Mouse (Mus musculus) heart, embryonic 14.5 days (tissue): ENCODE data around the gene Dynlt1b. TPM values are rescaled to one million over a fixed set of nuclear protein-coding genes. Genes with fewer than 3 reads are reported as not detected.
"Not testable (repeated sequence)": the region's sequence is repeated elsewhere in the genome, so short reads cannot be mapped to it uniquely, and the experiment has no call there.

Source experiments
- ATAC-seq: fragments of 200-750 bp; cut with Nextera tagmentation; 2 replicates; pipeline ENCODE4 v1.8.0; 2017; ENCODE audit warnings: low read depth, moderate TSS enrichment; ENCODE audit not compliant: insufficient number of reproducible peaks, insufficient read depth, low FRiP score
- H3K27ac ChIP-seq, 2 experiments: fragments of 200-500 bp in 1 of 2; fragments of 300-500 bp in 1 of 2; sonication (generic) in 1 of 2; replicated peaks in 1 of 2; 2 replicates each; pipeline ENCODE4 v1.5.1; 2012 to 2014; ENCODE audit warnings: low read depth in 2 of 2, low read length in 2 of 2, control low read depth in 1 of 2, mild to moderate bottlenecking in 1 of 2, mixed read lengths in 1 of 2; ENCODE audit not compliant: control insufficient read depth in 1 of 2, insufficient read depth in 1 of 2
- H3K27me3 ChIP-seq: fragments of 300-500 bp; sonication (generic); 2 replicates; pipeline ENCODE4 v1.6.1; 2014; ENCODE audit warnings: mild to moderate bottlenecking, low read length, control low read depth; ENCODE audit not compliant: control insufficient read depth, insufficient read depth
- H3K36me3 ChIP-seq: fragments of 300-500 bp; sonication (generic); 2 replicates; pipeline ENCODE4 v1.6.1; 2014; ENCODE audit warnings: mild to moderate bottlenecking, control low read depth, low read length, mixed read lengths; ENCODE audit not compliant: control insufficient read depth, insufficient read depth
- H3K4me1 ChIP-seq, 2 experiments: fragments of 200-500 bp in 1 of 2; fragments of 300-500 bp in 1 of 2; sonication (generic) in 1 of 2; 2 replicates each; pipeline ENCODE4 v1.6.1; 2012 to 2014; ENCODE audit warnings: low read length in 2 of 2, control low read depth in 1 of 2, mixed read lengths in 1 of 2; ENCODE audit not compliant: control insufficient read depth in 2 of 2, insufficient read depth in 2 of 2
- H3K4me2 ChIP-seq: fragments of 300-500 bp; sonication (generic); 2 replicates; pipeline ENCODE4 v1.6.1; 2014; ENCODE audit warnings: mild to moderate bottlenecking, low read length
- H3K4me3 ChIP-seq, 2 experiments: fragments of 200-500 bp in 1 of 2; fragments of 300-500 bp in 1 of 2; sonication (generic) in 1 of 2; 2 replicates each; pipeline ENCODE4 v1.5.1; 2012 to 2014; ENCODE audit warnings: low read length in 2 of 2, mild to moderate bottlenecking in 2 of 2, control low read depth in 1 of 2, low read depth in 1 of 2, moderate library complexity in 1 of 2; ENCODE audit not compliant: control insufficient read depth in 1 of 2, insufficient read depth in 1 of 2
- H3K9ac ChIP-seq: fragments of 300-500 bp; sonication (generic); 2 replicates; pipeline ENCODE4 v1.6.1; 2014; ENCODE audit warnings: mild to moderate bottlenecking, low read length
- H3K9me3 ChIP-seq: fragments of 300-500 bp; sonication (generic); 2 replicates; pipeline ENCODE4 v1.6.1; 2016; ENCODE audit warnings: low read length, control low read depth; ENCODE audit not compliant: control insufficient read depth
- WGBS: fragments of 180-500 bp; shearing (Covaris S2); extraction: QIAGEN DNeasy Blood & Tissue Kit; methylation state at CpG from one replicate; pipeline ENCODE4 v1.1.7; 2014; 5-methylcytosine and 5-hydroxymethylcytosine counted together
- polyA plus RNA-seq: library from polyadenylated mRNA; unstranded; fragments of >200 nt; fragmentation: Nextera tagmentation; extraction: Ambion mirVana; gene quantifications from 2 replicates; pipeline ENCODE4 v1.2.1, GENCODE M21; 2014

Gene Dynlt1b
- polyA plus RNA-seq, 1 experiment from 2014 or later = 545 TPM

DNA sequence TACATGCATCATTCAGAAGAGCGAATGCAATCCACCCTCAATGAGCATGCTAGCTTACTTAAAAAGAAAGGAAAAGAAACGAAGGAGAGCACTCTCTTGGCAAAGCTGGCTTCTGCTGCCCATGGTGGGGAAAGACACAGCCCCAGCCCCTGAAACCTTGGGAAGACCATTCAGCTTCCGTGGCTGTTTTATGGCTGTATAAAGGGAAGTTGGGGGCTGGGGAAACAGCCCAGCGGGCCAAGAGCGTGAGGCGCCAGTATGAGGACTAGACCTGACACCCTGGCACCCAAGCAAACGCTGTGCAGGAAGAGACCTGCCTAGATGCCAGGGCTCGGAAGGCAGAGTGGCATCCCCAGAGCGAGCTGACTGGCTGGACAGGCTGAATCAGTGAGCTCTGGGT lies 35.8 kb downstream of the Dynlt1b start:
- H3K9me3 ChIP-seq, H3K4me3 ChIP-seq, H3K27ac ChIP-seq, H3K4me2 ChIP-seq, H3K4me1 ChIP-seq, H3K27me3 ChIP-seq, H3K36me3 ChIP-seq, ATAC-seq, H3K9ac ChIP-seq: not testable (repeated sequence)
- WGBS = 87% methylated on average over 9 of the region's 9 CpGs

DNA sequence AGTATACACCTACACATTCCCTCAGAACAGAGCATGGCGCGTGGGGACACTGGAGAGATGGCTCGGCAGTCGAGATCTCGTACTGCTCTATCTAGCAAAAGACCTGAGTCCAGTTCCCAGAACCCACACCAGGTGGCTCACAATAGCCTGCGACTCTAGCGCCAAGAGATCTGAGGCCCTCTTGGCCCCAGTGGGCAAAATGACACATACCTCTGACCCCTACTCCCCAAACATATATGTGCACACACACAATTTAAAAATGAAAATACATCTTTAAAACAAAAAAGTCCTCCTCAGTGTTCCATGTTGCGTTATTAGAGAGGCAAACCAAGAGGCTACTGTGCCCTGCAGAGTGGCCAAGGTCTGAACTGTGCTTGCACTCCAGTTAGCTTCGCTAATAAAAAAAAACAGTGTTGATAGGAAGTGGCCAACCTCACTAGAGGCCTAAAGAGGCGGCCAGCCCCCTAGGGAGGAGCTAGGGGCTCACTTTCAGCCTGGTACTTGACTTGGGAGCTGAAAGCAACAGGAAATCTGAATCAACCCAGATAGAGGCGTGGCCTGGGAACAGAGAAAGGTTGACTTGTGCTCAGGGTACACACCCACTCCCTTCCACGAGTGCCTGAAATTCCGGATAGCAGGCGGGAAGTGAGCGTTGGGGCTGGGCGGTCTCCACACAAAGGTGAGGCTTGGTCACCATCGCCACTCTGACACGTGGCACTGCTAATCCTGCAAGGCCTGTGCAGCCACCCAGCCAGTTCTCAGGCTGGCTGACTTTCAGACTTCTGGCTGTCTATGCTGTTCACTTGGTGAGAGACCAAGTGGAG lies 37.9 kb downstream of the Dynlt1b start:
- peaks cover 10 to 14% of the 10 kb centered on the region in 2 experiments for H3K4me1 ChIP-seq
- 31% methylated on average over 16 of the region's 18 CpGs for WGBS
- H3K4me2 ChIP-seq = peak overlapping the region; percentile 26
- H3K4me3 ChIP-seq, H3K27me3 ChIP-seq, H3K9me3 ChIP-seq, H3K9ac ChIP-seq, H3K36me3 ChIP-seq: not testable (repeated sequence)
- H3K27ac ChIP-seq = peak overlapping the region; percentile 21 to 61; a peak in 3 of 4 replicates
- ATAC-seq = peak; percentile 70

DNA sequence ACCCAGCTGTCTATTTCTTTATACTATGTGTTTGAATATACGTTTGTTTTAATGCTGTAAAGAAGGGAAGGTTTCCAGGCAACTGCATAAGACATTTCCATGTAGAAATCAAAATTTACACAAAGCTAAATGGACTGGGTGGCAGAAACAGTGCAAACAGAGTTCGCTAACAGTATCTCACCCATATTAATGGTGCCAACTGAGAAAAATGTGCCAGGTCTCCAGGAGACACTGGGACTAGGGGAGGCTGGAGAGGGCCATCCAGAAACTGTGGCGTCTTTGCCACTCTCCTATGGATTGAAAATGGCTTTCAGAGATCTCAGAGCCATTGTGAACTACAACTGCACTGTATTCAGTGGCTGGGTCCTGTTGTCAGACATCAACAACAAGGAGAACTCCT lies 40.1 kb downstream of the Dynlt1b start:
- H3K27me3 ChIP-seq, H3K9me3 ChIP-seq, H3K9ac ChIP-seq, ATAC-seq, H3K36me3 ChIP-seq, H3K4me2 ChIP-seq, H3K27ac ChIP-seq, H3K4me3 ChIP-seq: not testable (repeated sequence)
- peaks cover 15 to 23% of the 10 kb centered on the region in 2 experiments for H3K4me1 ChIP-seq
- WGBS = 74% methylated on average over 2 of the region's 3 CpGs

DNA sequence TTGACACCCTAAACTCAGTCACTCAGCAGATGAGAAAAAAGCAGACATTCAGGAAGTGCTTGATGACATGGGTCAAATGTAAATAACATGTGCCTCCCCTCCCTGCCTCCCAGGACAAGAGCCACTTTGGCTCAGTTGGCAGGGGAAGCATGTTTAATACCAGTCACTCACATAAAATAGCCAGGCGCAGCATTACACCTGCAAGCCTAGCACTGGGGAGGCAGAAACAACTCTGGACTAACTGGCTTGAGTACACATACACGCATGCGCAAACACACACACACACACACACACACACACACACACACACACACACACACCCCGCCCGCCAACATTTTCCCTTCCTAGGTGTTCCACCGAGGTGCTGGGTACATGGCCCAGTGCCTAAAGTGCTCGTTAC lies 40.8 kb downstream of the Dynlt1b start:
- WGBS = 89% methylated on average over 5 of the region's 7 CpGs

DNA sequence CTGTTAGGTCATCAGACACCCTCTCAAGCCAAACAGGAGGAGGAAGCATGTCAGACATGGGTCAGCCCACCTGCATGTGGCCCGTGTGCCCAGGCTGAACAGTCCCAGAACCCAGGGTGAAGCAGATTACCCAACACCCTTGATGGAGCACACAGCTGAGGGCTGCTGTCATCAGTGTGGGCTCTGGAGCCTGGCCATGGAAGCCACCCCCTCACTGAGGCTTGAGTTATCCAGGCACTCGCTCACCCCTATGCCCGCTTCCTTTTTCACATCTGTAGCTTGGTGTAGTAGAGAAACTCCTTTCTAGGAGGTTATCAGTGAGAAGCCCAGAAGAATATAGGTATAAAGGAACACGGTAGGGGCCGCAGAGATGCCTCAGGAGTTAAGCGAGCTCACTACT lies 45.4 kb downstream of the Dynlt1b start:
- Histone ChIP-seq H3K4me2 (peak overlapping the region; percentile 6; the same call in 1 of the 2 replicates), H3K4me1 (peaks cover 10 to 18% of the 10 kb centered on the region in 2 experiments)
- not testable (repeated sequence) for H3K9me3 ChIP-seq, H3K9ac ChIP-seq, ATAC-seq, H3K27me3 ChIP-seq, H3K36me3 ChIP-seq, H3K4me3 ChIP-seq, H3K27ac ChIP-seq
- 85% methylated on average over 6 of the region's 6 CpGs for WGBS

More for the DNA sequence above, 40.8 kb downstream of the Dynlt1b start:
- peaks cover 17 to 23% of the 10 kb centered on the region in 2 experiments for H3K4me1 ChIP-seq
- not testable (repeated sequence) for H3K27ac ChIP-seq, H3K36me3 ChIP-seq, H3K9ac ChIP-seq, ATAC-seq, H3K9me3 ChIP-seq, H3K27me3 ChIP-seq, H3K4me3 ChIP-seq, H3K4me2 ChIP-seq

DNA sequence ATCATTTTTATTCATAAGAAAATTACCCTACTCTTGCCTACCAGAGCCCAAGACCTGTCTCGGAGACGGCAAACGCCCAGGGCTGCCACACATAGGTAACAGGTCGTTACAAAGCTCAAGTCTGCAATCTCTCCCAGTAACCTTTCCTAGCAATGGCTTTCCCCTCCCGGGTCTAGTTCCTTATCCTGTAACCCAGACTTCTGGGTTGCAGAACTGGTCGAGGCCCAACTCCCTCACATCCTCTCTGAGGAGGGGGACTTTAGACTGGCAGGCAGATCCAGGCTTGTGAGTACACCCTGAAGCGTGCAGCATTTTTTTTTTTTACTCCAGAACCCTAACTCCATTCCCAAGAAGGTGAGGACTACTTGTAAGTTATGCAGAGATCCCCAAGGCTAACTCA lies 46.0 kb downstream of the Dynlt1b start:
- not testable (repeated sequence) for H3K9me3 ChIP-seq, H3K27me3 ChIP-seq, H3K36me3 ChIP-seq, H3K27ac ChIP-seq, ATAC-seq
- H3K9ac ChIP-seq = peak overlapping the region; percentile 91
- peak overlapping the region; percentile 61 to 78 for H3K4me3 ChIP-seq
- peaks cover 10 to 18% of the 10 kb centered on the region in 2 experiments for H3K4me1 ChIP-seq
- peak overlapping the region; percentile 90 for H3K4me2 ChIP-seq
- WGBS = 50% methylated on average over 6 of the region's 7 CpGs

DNA sequence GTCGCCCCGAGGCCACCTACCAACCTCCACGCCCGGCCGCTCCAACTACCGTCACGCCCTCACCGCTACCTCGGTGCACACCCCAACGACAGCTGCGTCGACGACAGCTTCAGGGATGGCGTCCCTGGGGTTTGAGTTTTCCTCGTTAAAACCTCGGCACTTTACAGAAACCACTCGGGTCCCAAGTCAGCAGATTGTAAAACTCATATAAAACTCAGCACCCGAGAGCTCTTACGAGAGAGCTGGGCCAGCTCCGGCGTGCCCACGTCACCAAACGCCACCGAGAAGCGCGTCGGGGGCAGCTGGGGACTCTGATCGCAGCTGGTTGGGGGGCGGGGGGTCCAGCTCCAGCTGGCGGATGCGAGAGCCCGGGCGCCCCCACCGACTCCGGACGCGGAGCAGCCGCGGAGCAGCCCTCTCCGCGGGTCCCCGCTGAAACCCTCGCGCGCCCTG lies 46.6 kb downstream of the Dynlt1b start:
- WGBS = under 1% methylated on average over 45 of the region's 45 CpGs

More for the DNA sequence above, 46.6 kb downstream of the Dynlt1b start:
- Histone ChIP-seq H3K4me2 (peak overlapping the region; percentile 90), H3K9ac (peak overlapping the region; percentile 91), H3K4me3 (peak overlapping the region; percentile 61 to 78), H3K4me1 (peaks cover 10 to 18% of the 10 kb centered on the region in 2 experiments), H3K27ac (peak overlapping the region in 1 of 2 experiments; percentile 61; a peak in 1 of 4 replicates)
- not testable (repeated sequence) for H3K27me3 ChIP-seq, H3K36me3 ChIP-seq, H3K9me3 ChIP-seq
- peak; percentile 49 for ATAC-seq
